Mouse (Mus musculus) heart, adult 8-10 months (tissue): ENCODE measurements around the gene Chrna4. TPM values are rescaled to one million over a fixed set of nuclear protein-coding genes. Genes with fewer than 3 reads are reported as not detected.

Source experiments
- total RNA-seq, 4 experiments: library from RNA; stranded (reverse); gene quantifications; 2 replicates each; pipeline ENCODE4 v1.2.4; 2022

Gene Chrna4
- total RNA-seq, 4 experiments from 2014 or later: not detected

Other genes with a start within 250 kb of the Chrna4 start
- gene Ythdf1, start 122.6 kb downstream of the Chrna4 start, total RNA-seq: 10 to 100 TPM; 28.5 to 31.4 (median 30.5) TPM
- not detected for gene Birc7, start 114.5 kb downstream of the Chrna4 start, total RNA-seq
- 10 to 100 TPM in 1 of 4 experiments, 1 to 10 TPM in 3; 6.6 to 12.0 (median 6.7) TPM for gene Nkain4, start 88.8 kb downstream of the Chrna4 start, total RNA-seq
- 10 to 100 TPM; 28.1 to 35.6 (median 33.2) TPM for gene Arfgap1, start 76.3 kb downstream of the Chrna4 start, total RNA-seq
- under 1 TPM; 0.19 to 0.75 (median 0.28) TPM for gene Col20a1, start 57.0 kb downstream of the Chrna4 start, total RNA-seq
- under 1 TPM in 3 of 4 experiments, not detected in 1; 0.06 to 0.12 (median 0.09) TPM for gene Kcnq2, start 91.8 kb upstream of the Chrna4 start, total RNA-seq
- 1,000 to 10,000 TPM; 1,613 to 1,715 (median 1,670) TPM for gene Eef1a2, start 113.5 kb upstream of the Chrna4 start, total RNA-seq
- gene Ppdpf, start 143.7 kb upstream of the Chrna4 start, total RNA-seq: 10 to 100 TPM; 45.3 to 54.3 (median 52.4) TPM
- not detected for gene Ptk6, start 159.2 kb upstream of the Chrna4 start, total RNA-seq
- under 1 TPM; 0.30 to 0.46 (median 0.38) TPM for gene Srms, start 169.6 kb upstream of the Chrna4 start, total RNA-seq
- gene Fndc11, start 176.5 kb upstream of the Chrna4 start, total RNA-seq: not detected
- gene Helz2, start 198.5 kb upstream of the Chrna4 start, total RNA-seq: 1 to 10 TPM; 7.9 to 9.5 (median 9.0) TPM
- 1 to 10 TPM; 6.9 to 8.8 (median 7.7) TPM for gene Gmeb2, start 244.5 kb upstream of the Chrna4 start, total RNA-seq